Mouse (Mus musculus) heart, postnatal 0 days (tissue): Measurements from ENCODE around the gene Arhgap25. TPM values are rescaled to one million over a fixed set of nuclear protein-coding genes. Genes with fewer than 3 reads are reported as not detected.

ENCODE experiments used
- ATAC-seq: fragments of 200-750 bp; cut with Nextera tagmentation; 2 replicates; pipeline ENCODE4 v1.8.0; 2017; ENCODE audit warnings: low read depth, moderate number of reproducible peaks, moderate library complexity; ENCODE audit not compliant: insufficient read depth
- DNase-seq: peaks from one replicate; pipeline ENCODE4 v3.0.0-alpha.2; 2016; ENCODE audit warnings: low spot score
- H3K27ac ChIP-seq: fragments of 300-500 bp; sonication (generic); 2 replicates; pipeline ENCODE4 v1.5.1; 2014; ENCODE audit warnings: low read depth, mild to moderate bottlenecking
- H3K27me3 ChIP-seq: fragments of 300-500 bp; sonication (generic); 2 replicates; pipeline ENCODE4 v1.6.1; 2014; ENCODE audit warnings: low read length, mixed read lengths; ENCODE audit not compliant: control insufficient read depth, insufficient read depth
- H3K36me3 ChIP-seq: fragments of 300-500 bp; sonication (generic); replicated peaks from 2 replicates; pipeline ENCODE4 v1.6.1; 2014; ENCODE audit warnings: low read length, mixed read lengths; ENCODE audit not compliant: control insufficient read depth, insufficient read depth
- H3K4me1 ChIP-seq: fragments of 300-500 bp; sonication (generic); 2 replicates; pipeline ENCODE4 v1.6.1; 2014; ENCODE audit warnings: antibody characterized with exemption; ENCODE audit not compliant: control insufficient read depth, insufficient read depth
- H3K4me2 ChIP-seq: fragments of 300-500 bp; sonication (generic); 2 replicates; pipeline ENCODE4 v1.6.1; 2014; ENCODE audit warnings: low read depth, mild to moderate bottlenecking, low read length, moderate library complexity
- H3K4me3 ChIP-seq: fragments of 300-500 bp; sonication (generic); 2 replicates; pipeline ENCODE4 v1.5.1; 2014; ENCODE audit warnings: low read depth, low read length
- H3K9ac ChIP-seq: fragments of 300-500 bp; sonication (generic); replicated peaks from 2 replicates; pipeline ENCODE4 v1.6.1; 2014; ENCODE audit warnings: low read depth, low read length, mixed read lengths
- H3K9me3 ChIP-seq: fragments of 300-500 bp; sonication (generic); replicated peaks from 2 replicates; pipeline ENCODE4 v1.6.1; 2016; ENCODE audit warnings: low read length; ENCODE audit not compliant: control insufficient read depth
- CTCF ChIP-seq: IDR thresholded peaks from 2 replicates; pipeline ENCODE4 v1.5.1; 2016; ENCODE audit warnings: antibody characterized with exemption, control low read depth, low read depth
- EP300 ChIP-seq: IDR thresholded peaks from 2 replicates; pipeline ENCODE4 v1.6.1; 2016; ENCODE audit warnings: antibody characterized with exemption, low read depth
- WGBS: fragments of 180-500 bp; shearing (Covaris S2); extraction: QIAGEN DNeasy Blood & Tissue Kit; methylation state at CpG from one replicate; pipeline ENCODE4 v1.1.7; 2014; 5-methylcytosine and 5-hydroxymethylcytosine counted together
- polyA plus RNA-seq: library from polyadenylated mRNA; unstranded; fragments of >200 nt; fragmentation: Nextera tagmentation; extraction: Ambion mirVana; gene quantifications from 2 replicates; pipeline ENCODE4 v1.2.1, GENCODE M21; 2015
- total RNA-seq: library from RNA; depleted of rRNA; stranded (reverse); fragments of >200 nt; gene quantifications from 2 replicates; pipeline ENCODE4 v1.2.3, GENCODE M21; 2014; ENCODE audit warnings: low replicate concordance; rRNA removed

Gene Arhgap25
- total RNA-seq (1.6 and 3.2 TPM in 2 replicates), polyA plus RNA-seq (3.2 TPM in 2 replicates)

DNA sequence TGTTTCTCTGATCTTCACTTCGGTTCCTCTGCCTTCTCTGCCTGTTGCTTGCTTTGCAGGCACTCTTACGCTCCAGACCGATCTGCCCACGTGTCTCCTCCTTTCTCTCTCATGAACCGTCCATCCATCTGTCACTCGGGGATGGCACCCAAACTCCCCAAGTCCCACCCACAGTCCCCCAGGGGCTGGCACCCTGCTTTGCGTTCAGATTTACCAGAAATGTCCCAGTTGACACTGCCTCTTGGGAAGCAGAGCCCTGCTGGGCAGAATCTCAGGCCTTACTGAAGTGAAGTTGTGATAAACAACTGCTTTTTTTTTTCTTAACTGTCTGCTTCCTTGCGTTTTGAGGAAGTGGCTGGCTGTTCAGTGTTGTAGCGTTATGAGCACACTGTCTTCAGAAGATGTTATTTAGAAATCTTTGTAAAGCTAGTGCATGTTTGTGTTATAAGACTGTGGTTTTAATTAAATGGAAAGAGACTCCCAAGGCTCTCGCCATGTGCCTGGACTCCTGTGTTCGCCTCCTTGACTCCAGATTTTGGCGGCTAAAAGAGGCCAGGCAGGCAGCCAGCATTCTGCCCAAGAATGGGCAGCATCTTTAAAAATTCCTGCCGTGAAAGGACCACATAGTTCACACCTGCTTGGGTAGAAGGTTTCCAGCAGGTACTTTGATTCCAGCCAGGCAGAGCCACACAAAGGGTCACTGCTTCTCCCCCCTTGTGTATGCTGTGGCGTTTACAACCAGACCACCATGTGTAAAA, at the start of gene Arhgap25:
Gene Arhgap25 (minus strand): TSS at position 307 of the 758 bp plus-strand sequence.
- 53% methylated on average over 14 of the region's 14 CpGs for WGBS
- H3K4me3 ChIP-seq, result peak within 1 kb of the TSS; percentile 18; the same call in 1 of the 2 replicates
- H3K36me3 ChIP-seq, result no peaks in the 10 kb centered on the region
- H3K27ac ChIP-seq, result no peak within 1 kb of the TSS; the same call in 1 of the 2 replicates
- H3K9me3 ChIP-seq, result no peaks in the 10 kb centered on the region
- no peak for TF ChIP-seq CTCF
- TF ChIP-seq EP300, result no peak
- H3K4me1 ChIP-seq, result no peaks in the 10 kb centered on the region
- no peak for ATAC-seq
- no peak for DNase-seq
- 0 out of 2 replicates have a peak, but pooled peaks cover 4% of the 10 kb centered on the region for H3K27me3 ChIP-seq
- peak within 1 kb of the TSS; percentile 17; the same call in 1 of the 2 replicates for H3K4me2 ChIP-seq
- no peak within 1 kb of the TSS for H3K9ac ChIP-seq

DNA sequence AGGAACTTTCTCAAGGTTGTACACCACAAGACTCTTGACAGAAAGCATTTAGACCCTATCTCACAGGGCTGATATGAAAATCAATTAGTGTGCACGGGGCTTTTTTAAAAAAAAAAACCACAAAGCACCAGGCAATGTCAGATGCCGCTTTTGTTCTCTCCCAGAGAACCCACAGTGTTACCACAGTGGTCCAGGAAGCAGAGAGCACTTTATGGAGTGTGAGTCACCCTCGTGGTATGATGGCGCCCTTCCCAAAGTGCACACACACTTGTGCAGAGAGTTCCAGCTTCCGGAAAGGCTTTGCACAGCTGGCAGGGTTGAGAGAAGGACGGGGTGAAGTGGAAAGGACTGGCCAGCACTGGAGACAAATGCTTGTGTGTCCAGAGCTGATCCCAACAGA, 49.4 kb upstream of the Arhgap25 start:
- Histone ChIP-seq H3K4me1 (peaks cover 11% of the 10 kb centered on the region), H3K4me3 (no peak overlapping the region), H3K27ac (0 out of 2 replicates have a peak overlapping the region, but pooled peaks have one; percentile 7), H3K36me3 (no peaks in the 10 kb centered on the region), H3K9ac (no peak overlapping the region), H3K27me3 (peaks cover 15% of the 10 kb centered on the region; the same call in 1 of the 2 replicates), H3K4me2 (no peak overlapping the region), H3K9me3 (no peaks in the 10 kb centered on the region)
- WGBS, result 11% methylated on average over 6 of the region's 6 CpGs
- TF ChIP-seq CTCF (no peak), EP300 (no peak)
- ATAC-seq, result peak; percentile 83
- peak; percentile 34 for DNase-seq

DNA sequence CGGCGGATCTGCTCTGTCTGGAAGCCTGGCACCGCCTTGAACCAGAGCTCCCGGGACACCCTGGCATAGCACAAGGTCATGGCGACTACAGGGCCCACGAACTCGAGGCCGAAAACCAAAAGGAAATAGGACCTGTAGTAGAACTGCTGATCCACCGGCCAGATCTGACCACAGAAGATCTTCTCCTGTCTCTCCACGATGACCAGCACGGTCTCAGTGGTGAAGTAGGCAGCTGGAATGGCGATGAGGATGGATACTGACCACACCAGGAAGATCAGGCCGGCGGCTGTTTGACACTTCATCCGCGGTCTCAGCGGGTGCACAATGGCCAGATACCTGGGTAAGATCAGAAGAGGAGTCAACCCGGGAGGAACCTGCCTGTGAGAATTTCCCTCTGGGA, 48.5 kb upstream of the Arhgap25 start:
- H3K36me3 ChIP-seq, result no peaks in the 10 kb centered on the region
- H3K27me3 ChIP-seq, result peaks cover 9% of the 10 kb centered on the region; the same call in 1 of the 2 replicates
- H3K4me2 ChIP-seq, result no peak overlapping the region
- H3K4me1 ChIP-seq, result peaks cover 11% of the 10 kb centered on the region
- 85% methylated on average over 18 of the region's 18 CpGs for WGBS
- ATAC-seq, result no peak
- no peak overlapping the region for H3K4me3 ChIP-seq
- no peaks in the 10 kb centered on the region for H3K9me3 ChIP-seq
- H3K9ac ChIP-seq, result no peak overlapping the region
- TF ChIP-seq CTCF (no peak), EP300 (no peak)
- H3K27ac ChIP-seq, result no peak overlapping the region
- no peak for DNase-seq

DNA sequence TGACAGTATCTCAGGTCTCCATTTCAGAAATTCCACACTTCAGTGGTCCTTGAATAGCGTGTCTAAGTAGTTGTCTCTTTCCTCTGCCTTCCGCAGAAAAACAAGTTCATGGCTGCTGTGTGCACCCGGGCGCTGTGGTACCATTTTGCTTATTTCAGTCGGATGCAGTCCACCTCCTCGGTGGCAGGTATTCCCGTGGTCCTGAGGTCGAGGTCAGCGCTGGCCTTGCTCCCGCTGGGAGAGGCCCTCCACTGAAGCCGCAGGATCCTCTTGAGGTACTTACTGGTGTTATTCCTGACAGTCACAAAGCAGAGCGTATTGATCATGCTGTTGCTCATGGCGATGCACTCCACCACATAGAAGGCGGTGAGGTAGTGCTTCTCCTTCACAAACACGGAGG, 48.0 kb upstream of the Arhgap25 start:
- Histone ChIP-seq H3K27me3 (peaks cover 7% of the 10 kb centered on the region; the same call in 1 of the 2 replicates), H3K36me3 (no peaks in the 10 kb centered on the region), H3K27ac (no peak overlapping the region), H3K4me2 (no peak overlapping the region), H3K4me1 (peaks cover 11% of the 10 kb centered on the region), H3K9ac (no peak overlapping the region), H3K4me3 (no peak overlapping the region), H3K9me3 (no peaks in the 10 kb centered on the region)
- no peak for TF ChIP-seq EP300
- no peak for TF ChIP-seq CTCF
- DNase-seq (no peak), ATAC-seq (no peak)
- WGBS, result 85% methylated on average over 15 of the region's 15 CpGs

DNA sequence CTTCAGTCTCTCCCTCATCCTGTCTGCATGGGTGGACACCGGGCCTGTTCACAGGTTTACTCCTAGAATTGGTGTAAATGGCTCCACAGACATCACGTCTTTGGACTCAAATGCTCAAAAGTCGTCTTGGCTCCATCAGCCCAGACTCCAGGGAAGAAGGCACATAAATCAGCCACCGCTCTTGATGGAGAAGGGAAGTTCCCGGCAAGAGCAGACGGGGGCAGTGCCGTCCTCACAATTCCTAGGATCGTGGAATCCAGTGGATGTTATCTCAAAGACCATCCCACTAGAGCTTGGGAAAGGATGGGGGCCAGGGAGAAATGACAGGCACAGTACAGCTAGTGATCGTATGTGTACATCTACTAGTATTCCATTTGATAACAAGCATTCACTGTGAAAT, 45.2 kb upstream of the Arhgap25 start:
- DNase-seq, result peak; percentile 24
- Histone ChIP-seq H3K9me3 (no peaks in the 10 kb centered on the region), H3K36me3 (no peaks in the 10 kb centered on the region), H3K4me2 (no peak overlapping the region), H3K4me3 (no peak overlapping the region), H3K9ac (no peak overlapping the region), H3K4me1 (peaks cover 9% of the 10 kb centered on the region), H3K27ac (no peak overlapping the region), H3K27me3 (no peaks in the 10 kb centered on the region)
- 28% methylated on average over 9 of the region's 9 CpGs for WGBS
- TF ChIP-seq CTCF (peak; percentile 43; the same call in 1 of the 2 replicates), EP300 (no peak)
- no peak for ATAC-seq
